Mouse (Mus musculus) right cerebral cortex, postnatal 25 days (tissue): Measurements from ENCODE around the gene Arntl.
A peak's percentile ranks its signal among the peaks of the same experiment; 100 is the strongest.
"Not testable (repeated sequence)": the region's sequence is repeated elsewhere in the genome, so short reads cannot be mapped to it uniquely, and the experiment has no call there.

Experiments used
- DNase-seq: peaks from one replicate; pipeline ENCODE4 v3.0.0; 2022

Gene Arntl

DNA sequence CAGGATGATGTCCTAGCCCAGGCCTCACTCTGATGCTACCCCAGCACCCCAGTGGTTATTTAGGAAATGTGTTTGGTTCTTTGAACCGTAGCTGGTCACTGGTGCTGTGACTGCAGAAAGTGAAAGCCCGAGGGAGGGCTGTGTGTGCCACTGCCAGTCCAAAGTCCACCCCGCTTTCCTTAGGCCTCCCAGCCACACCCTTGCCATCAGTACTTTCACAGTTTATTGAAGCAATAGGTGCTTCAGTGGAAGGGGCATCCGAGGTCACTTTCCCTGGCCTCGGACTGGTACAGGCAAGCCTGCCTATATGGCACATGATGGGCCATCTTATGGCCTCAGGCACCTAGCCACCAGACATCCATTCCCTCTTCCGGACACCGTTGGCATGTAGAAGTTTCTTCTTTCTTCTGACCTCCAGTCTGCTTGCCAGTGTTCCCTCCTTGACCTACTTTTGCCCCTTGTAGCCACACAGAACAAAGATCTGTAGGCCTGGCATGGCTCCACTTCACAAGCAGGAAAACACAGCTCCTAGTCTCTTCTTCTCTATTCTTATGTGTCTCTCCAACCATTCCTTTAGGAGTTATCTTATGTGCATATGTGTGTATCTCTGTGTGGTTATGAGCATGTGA lies 46.6 kb downstream of the Arntl start:
- no peak for DNase-seq

DNA sequence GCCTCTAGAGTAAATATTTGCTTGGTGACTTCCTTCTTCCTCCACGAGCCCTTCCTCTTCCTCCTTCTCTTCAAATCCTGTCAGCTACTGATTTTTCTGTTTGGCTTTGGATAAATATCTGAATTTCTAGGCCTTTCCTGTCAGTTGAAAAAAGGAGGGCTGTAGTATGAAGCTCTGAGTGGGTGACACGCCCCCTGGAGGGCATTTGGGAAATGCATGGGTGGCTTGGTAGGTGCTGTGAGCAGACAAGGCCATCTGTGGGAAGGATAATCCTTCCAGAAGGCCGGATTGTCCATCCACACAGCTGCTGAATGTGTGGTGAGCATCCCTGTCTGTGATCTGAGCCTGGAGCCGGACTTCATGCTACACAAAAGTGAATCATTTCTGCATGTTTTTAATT lies 48.8 kb downstream of the Arntl start:
- DNase-seq = no peak

DNA sequence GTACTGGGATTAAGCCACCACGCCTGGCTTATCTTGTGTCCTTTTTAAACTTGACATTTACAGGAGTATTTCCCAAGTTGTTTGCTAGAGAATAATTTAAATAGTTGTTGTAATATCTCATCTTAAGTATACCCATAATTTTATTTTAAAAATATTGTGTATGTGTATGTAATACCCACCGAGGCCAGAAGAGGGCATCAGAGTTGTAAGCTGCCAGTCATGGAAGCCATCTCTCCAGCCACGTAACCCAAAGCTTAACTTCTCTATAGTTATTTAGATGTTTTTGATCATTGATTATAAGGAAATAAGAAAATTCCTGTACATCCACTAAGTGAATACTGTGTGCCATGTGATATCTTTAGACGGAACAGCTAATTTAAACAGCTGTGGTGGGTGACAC lies 51.2 kb downstream of the Arntl start:
- DNase-seq = no peak

DNA sequence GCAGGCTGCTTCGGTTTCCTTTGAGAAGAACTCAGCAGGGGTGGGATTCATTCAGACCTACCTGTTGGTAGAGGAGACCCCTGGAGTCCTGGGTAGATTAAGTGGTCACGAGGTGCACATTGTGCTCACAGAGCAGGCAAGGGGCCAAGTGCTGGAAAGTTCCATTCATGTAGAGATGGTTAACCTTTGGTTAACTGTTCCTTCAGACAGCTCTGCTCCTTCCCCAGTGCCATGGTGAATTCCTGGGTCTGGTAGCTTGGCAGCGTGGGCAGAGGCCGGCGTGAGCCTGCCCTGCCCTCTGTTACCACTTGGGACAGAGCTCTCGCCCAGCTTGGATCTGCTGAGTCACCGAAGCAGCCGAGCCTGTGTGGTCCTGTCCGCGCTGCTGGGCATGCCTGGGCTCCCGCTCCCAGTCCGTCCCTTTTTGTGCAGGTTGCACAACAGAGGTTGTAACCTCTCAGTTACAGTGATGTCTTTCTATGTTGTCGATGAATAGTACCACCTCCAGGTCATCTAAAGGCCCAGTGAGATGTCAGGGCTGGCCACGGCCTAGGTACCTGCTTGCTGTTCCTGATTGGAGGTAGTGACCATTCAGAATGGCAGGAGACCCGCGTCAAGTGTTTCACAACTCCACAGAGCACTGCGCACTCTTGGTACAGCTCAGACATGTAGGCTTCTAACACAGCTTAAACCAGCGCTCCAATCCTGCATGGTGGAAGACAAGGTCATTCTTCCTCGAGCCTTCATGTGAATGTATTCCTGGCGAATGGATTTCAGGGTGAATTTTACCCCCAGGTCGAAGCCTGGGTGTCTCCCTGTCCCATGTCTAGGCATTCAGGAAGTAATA lies 53.3 kb downstream of the Arntl start:
- no peak for DNase-seq

DNA sequence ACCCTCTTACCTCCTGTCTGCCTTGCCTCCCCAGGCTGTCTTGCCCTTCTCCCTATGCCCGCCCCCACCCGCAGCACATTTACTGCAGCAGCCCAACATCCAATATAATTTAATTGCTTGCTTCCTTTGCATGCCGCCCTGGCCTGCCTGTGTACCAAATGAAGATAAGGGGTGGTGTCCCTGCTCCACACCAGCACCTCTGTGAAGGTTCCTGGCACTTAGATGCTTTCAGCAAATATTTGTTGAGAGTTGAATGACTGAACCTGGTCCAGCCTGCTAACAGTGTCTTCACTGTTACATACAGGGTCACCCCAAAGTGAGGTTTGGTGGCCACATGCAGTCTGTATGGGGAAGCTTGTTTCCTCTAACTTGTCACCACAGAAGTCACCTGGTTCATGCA lies 54.4 kb downstream of the Arntl start:
- no peak for DNase-seq

DNA sequence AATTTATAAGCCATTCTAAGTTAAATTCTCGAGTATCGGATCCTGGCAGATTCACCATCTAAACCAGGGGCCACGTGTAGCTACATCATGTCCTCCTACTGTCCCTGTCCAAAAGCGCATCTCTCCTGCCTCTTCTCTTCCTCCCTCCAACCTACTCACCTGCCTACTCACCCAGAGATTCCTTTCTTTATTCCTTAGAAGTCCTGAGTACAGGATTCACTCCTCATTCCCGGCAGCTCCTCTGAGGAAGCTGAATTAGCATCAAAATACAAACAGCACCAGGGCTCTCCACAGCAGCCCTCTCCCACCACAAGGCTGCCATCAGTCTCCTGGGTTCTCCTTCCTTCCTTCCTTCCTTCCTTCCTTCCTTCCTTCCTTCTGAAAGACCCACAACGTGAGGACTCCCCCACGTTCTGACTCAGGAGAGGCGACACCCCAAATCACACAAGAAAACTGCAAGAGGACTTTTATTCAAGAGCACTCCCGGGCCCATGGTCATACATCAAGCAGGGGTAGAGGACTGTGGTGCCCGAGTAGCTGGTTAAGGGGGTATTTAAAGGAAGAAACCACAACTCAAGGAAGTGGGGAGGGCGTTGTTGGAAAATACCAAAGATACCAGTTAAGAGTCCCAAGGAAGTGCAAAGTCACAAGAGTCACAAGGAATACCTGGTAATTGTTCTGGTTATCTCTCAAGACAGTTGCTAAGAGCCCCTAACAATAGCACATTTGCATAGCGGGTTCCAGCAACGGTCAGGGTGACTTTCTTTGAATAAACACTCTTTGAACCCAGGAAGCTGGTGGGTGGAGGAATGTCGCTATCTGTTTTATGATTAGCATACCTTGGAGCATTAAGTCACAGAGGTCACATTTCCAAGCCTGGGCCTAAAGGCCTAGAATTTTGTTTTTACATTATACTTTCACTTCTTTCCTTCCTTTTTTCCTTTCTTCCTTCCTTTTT lies 55.5 kb downstream of the Arntl start:
- not testable (repeated sequence) for DNase-seq

DNA sequence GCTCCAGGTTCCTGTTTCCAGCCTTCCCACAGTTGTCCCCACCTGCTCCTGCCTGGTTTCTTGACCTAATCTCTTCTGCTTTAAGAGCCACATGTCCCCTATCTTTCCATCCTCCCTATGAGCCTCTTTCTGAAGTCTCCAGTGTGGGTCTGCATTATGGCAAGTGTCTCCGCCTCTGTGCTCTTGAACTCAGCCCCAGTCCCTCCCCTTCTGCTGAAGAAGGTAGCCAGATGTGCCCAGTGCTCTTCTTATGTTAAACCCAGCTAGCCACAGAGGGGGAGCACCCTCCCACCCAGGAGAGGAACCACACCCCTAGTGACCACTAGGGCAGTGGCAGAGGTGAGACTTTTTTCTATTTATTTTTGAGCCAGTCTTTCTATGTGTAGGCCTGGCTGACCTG lies 56.7 kb downstream of the Arntl start:
- DNase-seq = no peak

DNA sequence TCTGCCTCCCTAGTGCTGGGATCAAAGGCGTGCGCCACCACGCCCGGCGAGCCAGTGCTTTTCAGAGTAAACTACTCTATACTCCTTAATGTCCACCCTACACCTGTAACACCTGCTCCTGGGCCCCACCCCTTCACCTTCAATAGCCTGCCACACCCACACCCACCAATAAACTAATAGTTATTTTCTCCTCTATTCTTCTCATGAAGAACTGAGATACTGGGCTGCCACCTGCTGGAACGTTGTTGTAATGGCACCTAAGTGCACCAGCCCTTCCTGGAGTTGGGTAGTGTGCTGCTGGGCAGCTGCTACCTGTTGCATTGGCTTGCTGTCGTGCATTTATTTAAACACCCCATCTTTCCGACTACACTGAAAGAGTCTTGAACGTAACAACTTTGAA lies 61.0 kb downstream of the Arntl start:
- DNase-seq = peak; percentile 50

DNA sequence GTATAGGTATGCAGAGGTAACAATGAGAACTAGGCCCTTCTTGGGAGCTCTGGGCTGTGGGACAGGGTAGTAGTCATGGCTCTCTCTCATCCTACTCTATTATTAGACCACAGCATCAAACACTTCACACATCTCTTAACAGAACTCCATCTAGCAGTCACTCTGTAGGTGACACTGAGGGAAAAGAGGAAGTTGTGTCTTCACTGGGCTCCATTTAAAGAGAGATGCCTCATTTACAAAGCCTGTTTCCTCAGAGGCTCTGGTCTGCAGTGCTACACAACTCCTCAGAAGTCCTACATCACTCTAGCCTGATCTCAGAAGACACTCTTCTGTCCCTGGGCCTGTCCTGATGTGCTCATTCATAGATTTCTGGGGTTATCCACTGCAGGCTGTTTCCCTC lies 61.8 kb downstream of the Arntl start:
- no peak for DNase-seq

DNA sequence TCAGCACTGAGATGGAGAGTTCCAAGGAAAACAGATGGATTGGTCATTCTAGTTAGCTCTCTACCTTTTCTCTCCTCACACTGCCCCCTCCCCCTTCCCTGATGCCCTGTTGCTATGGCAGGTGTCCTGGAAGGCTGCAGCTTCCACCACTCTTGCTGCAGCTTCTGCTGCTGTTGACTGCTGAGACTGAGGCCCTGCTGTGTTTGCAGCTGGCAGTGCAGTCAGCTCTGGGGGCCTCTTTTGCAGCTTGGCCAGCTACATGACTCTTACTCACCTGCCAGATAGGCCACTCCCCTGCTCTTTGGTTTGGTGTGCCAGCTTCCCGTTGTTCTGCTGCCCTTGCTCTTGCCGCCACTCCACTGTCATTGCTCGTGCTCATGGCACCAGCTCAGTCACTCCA lies 62.7 kb downstream of the Arntl start:
- DNase-seq = no peak

DNA sequence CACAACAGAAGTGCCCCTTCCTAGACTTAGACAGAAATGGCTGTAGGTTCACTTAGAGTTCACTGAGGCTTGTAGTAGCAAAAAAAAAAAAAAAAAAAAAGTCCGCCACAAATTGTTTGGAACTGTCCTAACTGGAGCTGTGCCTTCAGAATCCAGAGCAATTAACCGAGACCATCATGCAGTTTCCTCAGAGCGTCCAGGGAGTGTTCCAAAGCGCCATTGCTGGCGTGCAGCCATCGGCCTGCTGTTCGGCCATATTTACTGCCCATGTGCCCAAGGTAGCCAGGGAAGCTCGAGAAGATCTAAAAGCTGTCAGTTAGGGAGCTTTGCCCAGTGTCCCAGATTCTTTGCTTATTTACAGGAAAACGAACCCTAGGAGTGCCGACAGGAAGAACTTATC lies 63.3 kb downstream of the Arntl start:
- DNase-seq = no peak

DNA sequence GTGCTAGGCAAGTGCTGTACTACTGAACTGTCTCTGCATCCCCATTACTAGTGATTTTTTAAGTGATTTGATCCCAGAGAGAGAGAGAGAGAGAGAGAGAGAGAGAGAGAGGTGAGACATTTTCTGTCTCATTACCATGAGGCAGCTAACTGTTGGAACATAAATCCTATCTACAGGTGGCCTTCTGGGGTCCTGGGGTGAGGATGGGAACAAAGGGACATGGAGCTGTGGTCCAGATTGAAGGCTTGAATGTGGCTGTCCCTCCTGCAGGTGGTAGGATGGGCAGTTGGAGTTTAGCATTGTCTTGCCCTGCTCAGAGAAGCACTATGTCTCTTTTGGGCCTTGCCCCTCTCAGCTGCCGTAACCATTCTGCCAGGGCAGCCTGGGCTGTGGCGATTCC lies 63.7 kb downstream of the Arntl start:
- DNase-seq = no peak

DNA sequence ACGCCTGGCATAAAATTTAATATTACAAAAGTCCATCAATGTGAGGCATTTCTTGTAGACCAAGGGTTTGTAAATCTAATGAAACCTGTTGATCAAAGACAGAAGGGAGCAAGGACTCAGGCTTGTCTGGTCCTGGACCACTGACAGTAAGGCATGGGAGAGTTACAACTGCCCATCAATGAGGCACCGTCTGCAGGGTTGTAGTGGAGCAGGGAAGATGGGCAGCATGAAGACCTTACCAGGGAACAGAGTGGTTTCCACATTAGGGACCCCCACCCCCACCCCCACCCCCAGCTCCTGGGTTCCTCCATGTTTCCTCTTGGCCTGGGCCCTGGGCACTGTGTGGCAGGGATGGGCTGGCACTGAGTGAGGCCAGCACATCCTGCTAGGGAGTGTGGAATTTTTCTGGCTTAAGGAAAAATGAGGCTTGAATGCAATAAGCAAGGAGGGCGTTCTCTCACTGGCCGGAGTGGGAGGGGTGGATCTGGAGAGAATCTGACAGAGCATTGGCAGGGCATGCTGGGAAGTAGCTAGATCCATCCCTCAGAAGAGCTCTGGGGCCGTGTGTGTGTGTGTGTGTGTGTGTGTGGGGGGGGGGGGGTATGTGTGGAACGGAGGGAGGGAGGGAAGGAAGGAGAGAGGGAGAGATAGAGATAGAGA lies 65.2 kb downstream of the Arntl start:
- DNase-seq = no peak

DNA sequence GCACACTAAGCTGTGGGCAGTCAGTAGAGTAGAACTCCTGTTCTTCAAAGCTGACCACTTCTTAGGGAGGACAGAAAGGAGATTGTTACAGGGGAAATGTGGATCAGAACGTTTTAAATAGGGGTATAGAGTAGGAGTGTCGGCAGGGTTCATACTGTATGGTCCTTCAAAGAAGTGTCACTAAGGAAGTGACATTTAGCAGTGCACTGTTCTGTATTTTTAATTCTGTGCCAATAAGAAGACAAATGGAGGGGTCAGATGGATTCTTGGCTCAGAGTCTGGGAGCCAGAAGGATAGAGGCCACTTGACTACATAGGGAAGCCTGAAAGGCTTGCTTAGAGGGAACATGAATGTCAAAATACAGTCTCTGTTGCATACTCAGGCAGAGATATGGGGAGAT lies 70.0 kb downstream of the Arntl start:
- DNase-seq = no peak

DNA sequence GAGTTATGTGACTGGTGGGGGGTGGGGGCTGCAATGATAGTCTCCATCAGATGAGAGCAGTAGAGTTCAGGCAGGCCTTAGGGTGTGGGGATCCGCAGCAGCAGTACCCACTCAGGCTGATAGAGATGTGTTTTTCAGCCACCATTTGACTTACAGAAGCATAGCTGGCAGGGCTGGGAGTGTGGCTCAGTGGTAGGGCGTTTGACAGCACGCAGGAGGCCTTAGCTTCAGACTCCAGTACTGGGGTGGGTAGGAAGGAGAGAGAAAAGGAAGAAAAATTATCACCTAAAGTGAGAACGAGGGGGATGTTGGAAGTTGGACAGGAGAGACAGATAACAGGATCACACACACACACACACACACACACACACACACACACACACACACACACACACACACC lies 71.2 kb downstream of the Arntl start:
- no peak for DNase-seq

DNA sequence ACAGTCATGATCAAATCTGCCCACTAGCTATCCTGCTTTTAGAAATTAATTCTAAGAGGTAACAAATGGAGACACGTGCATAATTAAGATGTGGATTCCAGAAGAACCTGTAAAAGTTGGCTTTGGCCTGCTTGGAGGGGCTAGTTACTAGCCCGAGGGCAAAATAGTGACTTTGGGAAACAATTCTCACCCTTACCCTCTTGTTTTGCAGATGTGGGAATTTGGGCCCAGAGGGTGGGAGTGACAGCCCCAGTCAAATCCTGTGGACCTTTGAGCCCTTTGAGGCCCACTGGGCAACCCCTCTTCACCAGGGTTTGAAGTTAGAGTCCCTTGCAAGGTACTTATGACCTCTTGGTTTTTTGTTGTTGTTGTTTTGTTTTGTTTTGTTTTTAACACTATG lies 72.0 kb downstream of the Arntl start:
- no peak for DNase-seq

DNA sequence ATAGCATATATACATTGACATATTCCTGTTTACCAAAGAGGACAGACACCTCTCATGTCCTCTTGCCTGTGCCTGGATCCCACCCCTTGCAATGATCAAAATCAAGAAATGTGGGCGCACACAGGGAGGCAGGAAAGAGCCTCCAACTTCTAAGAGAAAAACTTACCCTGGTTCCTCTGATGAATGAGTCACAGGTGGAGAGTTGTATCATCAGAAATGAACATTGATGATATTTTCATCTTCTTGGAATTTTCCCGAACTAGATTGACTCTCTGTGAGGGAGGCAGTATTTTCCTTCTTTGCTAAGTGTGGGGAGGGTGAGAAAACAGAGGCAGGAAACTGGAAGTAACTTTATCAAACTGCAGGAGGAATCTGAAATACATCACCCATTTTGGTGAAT lies 78.1 kb downstream of the Arntl start:
- no peak for DNase-seq

DNA sequence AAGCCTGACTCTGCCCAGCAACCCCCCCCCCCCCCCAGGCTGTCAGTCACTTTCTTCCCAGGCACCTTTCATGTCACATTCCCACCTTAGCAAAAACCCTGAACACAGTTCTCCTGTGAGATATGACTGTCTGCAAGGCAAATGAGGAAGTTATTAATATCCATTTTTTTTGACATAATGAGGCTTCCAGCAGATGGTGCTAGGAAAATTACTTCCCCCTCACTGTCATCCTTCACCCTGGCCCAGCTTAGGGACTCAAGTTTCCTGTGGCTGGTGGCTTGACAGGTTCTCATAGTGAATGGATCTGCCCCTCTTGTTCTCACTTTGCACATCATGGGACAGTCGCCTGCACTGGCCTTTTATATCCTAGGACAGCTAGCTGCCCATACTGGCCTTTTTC lies 81.9 kb downstream of the Arntl start:
- no peak for DNase-seq

DNA sequence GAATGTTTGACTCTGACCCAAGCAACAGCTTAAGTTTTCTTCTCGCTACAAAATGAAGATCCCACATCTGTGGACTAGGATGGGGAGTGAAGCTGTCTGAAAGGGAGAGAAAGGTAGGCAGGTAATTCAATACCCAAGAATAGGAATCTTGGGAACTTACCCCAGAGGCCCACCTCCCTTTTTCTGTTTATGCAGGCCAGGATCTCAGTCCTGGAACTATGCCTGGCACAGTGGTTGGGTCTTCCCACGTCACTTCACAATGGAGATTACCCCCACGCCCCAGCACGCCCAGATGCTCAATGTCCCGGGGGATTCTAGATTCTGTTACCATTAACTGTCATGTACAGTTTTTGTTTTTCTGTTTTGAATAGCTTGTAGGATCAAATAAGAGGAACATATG lies 84.5 kb downstream of the Arntl start:
- no peak for DNase-seq

DNA sequence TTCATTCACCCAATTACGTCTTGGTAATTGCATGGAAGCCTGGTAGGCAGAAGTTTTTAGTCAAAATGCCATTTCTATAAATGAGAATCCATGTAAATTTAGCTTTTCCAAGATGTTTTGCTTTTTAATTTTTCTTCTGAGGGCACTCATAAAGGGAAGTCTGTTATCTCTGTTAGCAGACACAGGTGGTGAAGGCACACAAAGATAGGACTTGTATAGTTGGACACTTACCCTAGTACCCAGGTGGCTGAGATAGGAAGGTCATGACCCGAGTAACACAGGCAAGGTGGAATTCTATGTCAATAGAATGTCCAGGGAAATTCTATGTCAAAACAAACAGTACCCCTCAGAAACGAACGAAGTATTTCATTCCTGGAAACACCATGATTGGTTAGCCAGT lies 84.9 kb downstream of the Arntl start:
- no peak for DNase-seq

DNA sequence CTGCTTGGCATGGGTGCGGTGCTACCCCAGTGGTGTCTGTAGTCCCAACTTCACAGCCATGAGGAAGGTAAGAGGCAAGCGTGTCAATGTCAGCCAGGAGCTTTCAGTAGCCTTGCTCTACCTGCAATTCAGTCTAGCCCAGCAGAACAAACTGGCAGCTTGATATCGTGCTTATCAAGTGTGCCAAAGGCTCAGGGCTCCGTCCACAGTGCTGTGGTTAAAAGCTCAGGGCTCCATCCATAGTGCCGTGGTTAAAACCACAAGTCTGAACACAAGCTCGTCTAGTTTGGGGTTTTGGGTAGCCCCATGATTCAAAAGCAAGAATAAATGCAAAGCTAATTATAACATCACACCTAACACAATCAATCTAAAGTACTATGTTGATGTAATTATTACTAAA lies 87.3 kb downstream of the Arntl start:
- no peak for DNase-seq

DNA sequence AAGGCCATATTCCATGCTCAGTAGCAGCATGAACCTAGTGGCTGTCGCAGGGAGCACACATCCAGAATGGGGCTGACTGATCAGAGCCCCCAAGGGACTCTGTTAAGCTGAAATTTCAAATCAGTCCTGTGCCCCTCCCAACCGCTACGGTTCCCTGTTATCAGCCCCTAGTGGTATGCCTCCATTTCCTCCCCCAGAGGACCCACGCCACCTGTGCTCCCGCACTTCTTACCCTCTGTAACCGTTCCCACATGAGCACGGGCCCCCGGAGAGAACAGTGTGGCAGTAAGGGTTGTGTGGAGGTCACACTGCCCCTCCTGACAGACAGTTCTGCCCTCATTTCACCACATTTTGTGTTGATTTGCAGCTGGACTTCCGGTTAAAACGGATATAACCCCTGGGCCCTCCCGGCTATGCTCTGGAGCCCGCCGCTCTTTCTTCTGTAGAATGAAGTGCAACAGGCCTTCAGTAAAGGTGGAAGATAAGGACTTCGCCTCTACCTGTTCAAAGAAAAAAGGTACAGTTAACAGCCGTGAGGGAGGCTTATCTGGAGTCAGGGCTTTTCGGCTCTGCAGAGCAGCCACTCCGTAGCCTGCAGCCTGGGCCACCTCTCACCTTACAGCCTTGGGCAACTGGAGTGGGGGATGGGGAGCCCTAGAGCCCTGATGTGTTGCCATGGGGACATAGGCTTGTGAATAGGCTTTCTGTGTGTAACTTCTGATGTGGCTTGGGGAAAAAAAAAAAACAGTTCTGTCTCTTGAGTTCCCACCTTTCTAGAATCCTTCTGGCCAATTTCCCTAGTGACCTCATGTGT lies 88.0 kb downstream of the Arntl start:
- no peak for DNase-seq
